Mouse (Mus musculus): ENCODE results near the gene Ncoa5.
A peak's percentile ranks its signal among the peaks of the same experiment; 100 is the strongest.

DNA sequence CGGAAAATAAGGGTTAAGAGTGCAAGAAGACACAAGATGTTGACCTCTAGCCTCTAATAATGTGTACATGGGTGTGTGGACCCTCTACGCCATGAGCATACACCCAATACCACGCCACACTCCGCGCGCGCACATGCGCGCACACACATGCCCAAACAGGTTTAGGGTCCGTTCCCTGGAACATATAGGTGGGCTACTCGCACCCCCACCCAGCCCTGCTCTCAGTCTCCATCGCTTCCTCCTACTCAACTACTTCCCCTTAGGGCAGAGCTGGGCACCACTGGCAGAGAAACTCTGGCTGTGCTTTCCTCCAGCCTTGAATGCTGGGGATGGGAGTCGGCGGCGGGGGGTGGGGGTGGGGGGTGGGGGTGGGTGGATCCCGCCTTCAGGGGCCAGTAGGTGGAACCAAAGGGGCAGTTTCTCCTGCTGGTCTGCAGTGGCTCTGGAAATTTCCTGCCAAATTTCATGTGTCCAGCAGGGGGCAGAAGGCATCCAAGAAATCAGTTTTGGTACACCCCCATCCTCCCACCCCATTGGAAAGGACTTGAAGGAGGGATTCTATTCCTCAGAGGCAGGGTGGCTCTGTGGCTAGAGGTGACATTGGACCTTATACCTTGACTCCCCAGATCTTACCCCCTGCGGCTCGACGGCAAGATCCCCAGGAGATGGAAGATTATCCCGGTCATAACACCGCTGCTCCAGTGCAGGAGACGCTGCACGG, 35.6 kb upstream of the Ncoa5 start:
- 0 out of 2 replicates have a peak, but pooled peaks have one; percentile 15 for TF ChIP-seq CTCF (IDR thresholded peaks at IDR 0.05; ENCODE audit: borderline replicate concordance, insufficient read depth, low read length)
- no peak for TF ChIP-seq POLR2A (IDR thresholded peaks at IDR 0.05; ENCODE audit: low read depth, low read length)
